Mouse (Mus musculus) ES-Bruce4 (cell line): ENCODE data around the gene Nags.

Experiments
- CTCF ChIP-seq: IDR thresholded peaks from one replicate; pipeline ENCODE4 v1.8.1; 2011; ENCODE audit warnings: low read depth, low read length
- POLR2A ChIP-seq: IDR thresholded peaks from one replicate; pipeline ENCODE4 v1.8.1; 2011; ENCODE audit warnings: low read length; ENCODE audit not compliant: insufficient read depth

GRCm38 (mm10) chr11:102193657-102194440 is 48.5 kb downstream of the Nags start:
- TF ChIP-seq POLR2A (no peak), CTCF (no peak)
